Mouse (Mus musculus) adrenal gland, adult 2 months (tissue): Measurements from ENCODE around the gene Oaz2. TPM values are rescaled to one million over a fixed set of nuclear protein-coding genes. Genes with fewer than 3 reads are reported as not detected.
A peak's percentile ranks its signal among the peaks of the same experiment; 100 is the strongest.

Source experiments
- DNase-seq: peaks from one replicate; pipeline ENCODE4 v3.0.0; 2021
- polyA plus RNA-seq: library from polyadenylated mRNA; depleted of rRNA; stranded (reverse); fragments of >200 nt; gene quantifications from 2 replicates; pipeline ENCODE4 v1.2.3, GENCODE M21; 2012; rRNA removed
- total RNA-seq, 2 experiments: library from RNA; stranded (reverse); gene quantifications; 2 replicates each; pipeline ENCODE4 v1.2.3; 2021

Oaz2 gene
- total and polyA plus RNA-seq, 3 experiments, result 101 to 172 (median 156) TPM

DNA sequence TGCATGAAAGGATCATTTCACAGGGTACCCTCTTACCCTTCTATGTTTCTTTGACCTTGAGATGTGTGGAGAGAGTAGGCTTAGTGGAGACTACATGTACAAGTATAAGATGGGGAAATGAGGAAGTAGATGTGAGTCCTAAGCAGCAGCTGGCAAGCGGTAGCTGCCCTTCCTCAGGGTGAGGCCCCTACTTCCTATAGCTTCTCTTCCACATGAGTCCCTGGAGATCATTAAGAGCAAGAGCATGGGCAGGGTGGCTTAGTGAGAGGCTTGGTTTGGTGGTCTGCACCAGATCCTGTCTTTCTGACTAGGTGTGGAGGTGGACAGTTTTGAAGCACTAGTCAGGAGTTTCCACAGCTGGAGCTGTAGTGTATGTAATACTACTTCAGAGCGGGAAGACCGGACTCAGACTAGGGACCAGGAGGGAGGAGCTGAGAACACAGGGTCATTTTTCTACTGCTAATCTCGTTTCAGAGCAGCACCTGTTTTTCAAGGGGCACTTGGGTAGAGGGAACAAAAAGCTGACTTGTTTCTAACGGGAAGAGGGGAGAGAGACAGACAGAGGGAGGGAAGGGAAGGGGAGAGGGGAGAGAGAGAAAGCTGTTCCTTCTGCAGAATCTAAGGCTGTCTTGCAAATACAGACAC, 25.3 kb downstream of the Oaz2 start:
- DNase-seq, result no peak

DNA sequence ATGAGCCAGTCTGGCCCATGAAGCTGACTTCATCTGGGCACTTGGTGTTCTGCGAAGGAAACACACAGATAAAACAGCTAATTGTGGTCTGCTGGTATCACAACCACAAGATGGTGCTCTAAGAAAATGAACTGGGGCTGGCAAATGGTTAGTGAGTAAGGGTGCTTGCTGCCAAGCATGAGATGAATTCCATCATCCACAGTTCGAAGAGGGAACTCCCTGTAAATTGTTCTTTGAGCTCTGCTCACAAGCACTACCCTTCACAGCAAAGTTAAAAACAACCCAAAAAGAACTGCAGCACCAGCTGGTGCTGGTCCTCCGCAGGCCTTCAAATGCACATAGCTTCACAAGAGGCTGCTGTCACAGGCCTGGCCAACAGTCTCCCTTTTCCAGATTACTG, 27.8 kb downstream of the Oaz2 start:
- DNase-seq, result peak; percentile 58

DNA sequence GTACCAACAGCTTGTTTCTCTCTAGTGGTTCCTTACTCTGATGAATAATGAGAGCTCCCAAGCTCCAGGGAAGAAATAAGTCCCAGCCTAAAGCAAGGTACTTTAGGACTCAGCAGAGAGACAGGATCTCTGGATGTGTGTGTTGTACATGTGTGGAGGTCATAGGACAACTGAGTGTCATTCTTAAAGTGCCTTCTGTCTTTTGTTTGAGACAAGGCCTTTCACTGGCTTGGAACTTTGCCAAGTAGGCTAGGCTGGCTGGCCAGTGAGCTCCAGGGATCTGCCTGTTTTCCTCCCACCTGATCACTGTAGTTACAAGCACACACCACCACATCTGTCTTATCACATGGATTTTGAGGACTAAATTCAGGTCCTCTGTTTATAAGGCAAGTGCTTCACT, 28.5 kb downstream of the Oaz2 start:
- DNase-seq, result peak; percentile 62

DNA sequence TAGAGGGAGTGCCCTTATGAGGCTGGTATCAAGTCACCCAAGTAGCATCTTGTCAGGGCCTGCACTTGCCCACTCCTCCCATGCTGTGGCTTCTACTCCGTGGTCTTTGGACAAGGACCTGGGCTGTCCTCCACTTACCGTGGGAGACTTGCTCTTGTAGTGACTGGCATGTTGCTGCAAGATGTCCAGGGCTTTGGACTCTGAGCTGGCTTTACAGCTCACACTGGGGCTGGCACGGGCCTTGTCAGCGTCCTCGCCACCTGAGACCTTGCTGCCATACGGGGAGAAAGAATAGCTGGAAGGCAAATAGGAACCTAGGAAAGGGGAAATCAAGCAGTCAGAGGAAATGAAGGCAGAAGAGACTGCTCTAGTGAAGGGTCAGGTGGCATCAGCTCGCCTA, 29.6 kb downstream of the Oaz2 start:
- no peak for DNase-seq

DNA sequence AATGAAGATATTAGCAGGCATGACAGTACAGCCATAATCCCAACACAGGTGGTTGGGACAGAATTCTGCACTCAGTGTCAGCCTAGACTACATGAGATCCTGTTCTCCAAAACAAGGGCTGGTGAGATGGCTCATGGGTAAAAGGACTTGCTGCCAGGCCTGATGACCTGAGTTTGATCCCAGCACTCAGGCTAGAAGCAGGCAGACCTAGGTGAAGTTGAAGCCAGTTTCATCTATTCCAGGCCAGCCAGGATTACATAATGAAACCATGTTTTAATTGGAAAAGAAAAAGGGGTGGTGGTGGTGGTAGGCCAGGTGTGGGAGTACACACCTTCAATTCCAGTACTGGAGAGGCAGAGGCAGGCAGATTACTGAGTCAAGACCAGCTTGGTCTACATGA, 30.2 kb downstream of the Oaz2 start:
- DNase-seq, result no peak

DNA sequence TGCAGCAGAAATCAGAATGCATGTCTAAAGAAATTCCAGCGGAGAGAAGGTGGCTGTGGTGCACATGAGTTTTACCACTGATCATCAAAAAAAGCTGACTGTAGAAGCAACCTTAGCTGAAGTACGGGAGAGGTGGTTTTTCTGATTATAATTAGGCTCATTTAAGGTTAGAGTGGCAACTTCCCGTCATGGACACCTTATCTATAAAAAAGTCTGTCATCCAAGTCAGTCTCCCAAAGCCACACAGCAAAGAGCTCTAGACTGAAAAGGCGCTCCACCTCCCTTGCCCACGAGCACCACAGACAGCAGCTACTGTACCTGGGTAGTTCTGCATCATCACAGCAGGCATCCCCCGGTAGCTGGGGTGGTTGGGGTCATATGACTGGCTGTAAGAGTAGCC, 32.7 kb downstream of the Oaz2 start:
- no peak for DNase-seq

DNA sequence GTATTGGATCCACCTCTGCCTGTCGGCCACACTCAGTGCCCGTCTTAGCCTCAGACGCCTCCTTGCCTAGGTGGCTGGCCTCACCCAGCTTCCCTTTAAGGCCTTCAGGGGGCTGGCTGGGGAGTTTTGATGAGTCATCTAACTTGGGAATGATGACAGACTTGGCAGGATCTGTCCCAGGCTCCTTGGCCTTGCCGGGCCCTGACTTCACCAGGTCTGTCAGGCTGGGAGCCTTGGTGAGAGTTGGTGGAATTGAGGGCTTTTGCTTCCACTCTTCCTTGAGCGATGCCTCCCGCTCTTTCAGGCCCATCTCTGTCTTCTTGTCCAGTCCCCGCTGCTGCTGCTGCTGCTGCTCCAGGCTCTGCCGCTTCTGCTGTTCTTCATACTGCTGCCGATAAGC, 34.5 kb downstream of the Oaz2 start:
- peak; percentile 48 for DNase-seq

DNA sequence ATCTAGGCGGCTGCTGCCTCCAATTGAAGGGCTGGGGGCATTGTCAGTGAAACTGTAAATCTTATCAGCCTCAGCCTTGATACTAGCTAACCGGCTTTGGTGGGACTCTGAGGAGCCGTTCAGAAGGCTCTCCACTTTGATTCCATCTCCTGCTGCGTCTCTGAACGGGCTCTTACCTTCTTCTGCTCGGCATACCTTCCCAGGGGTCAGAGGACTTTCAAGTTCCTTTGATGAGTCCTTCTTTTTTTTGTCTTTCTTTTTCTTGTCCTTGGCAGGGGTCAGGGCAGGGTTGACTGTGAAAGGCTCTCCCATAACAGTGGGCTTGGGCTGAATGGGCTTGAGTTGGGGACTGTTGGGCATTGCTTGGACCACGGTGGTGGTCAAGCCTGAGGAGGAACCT, 35.4 kb downstream of the Oaz2 start:
- no peak for DNase-seq

DNA sequence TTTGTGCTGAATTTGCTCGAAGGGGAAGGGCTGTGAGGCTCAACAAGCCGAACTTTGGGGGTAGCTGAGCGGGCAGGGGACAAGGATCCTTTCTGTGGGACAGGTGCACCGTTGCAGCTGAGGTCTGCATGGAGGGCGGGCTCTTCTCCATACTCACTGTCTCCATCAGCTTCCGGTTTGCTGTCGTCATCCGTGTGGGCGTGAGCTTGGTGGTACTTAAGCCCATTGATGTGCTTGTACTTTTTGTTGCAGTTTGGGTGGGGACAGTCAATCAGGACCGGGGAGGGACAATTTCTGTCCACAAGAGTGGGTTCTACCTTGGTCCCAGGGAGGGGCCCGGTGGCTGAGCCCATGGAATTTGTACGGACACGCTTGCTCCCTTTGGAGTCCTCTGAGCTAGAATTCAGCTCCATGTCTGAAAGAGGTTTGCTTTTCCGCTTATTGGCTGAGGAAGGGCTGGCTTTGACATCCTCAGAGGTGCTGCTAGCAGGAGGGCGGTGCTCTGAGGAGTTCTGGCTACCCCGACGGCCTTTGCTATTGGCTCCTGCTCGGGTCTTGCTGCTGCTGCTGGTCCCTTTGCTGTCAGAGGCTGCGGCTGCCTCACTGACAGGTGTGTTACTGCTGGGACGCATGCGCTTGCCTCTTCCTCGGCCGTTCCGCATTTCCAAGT, 36.3 kb downstream of the Oaz2 start:
- DNase-seq, result no peak

DNA sequence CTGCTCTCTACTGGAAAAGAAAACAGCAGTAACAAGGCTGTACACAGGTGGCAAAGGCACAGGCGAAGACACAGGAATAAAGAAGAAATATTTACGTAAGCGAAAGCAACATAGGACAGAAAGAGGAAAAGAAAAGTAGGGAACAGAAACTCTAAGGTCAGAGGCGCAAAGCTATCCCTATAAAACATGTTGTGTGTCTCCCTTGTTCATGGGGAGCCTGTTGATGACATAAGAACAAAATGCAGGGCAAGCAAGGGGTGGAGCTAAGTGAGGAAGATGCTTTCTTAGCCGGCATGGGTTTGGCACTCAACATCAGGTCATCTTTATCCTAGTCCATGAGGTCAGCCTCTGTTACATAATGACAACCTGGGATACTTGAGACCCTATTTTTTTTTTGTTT, 50.4 kb downstream of the Oaz2 start:
- no peak for DNase-seq

DNA sequence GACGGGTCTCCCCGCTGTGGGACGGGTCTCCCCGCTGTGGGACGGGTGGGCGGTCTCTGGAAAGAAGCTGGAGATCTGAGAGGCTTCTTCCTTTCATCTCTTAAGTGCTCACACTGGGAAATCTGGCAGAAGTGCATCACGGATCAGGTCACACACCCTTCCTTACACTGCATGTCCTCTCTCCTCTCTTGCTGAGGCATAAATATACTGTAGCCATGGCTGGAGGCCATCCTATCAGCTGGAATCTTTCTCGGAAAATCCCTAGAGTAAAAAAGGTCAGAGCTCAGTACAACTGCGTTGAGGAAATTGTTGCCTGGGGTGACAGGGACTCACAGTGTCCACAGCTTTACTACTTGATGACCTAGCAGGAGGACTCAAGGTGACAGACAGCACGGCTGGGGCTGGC, 53.4 kb downstream of the Oaz2 start:
- peak; percentile 48 for DNase-seq

DNA sequence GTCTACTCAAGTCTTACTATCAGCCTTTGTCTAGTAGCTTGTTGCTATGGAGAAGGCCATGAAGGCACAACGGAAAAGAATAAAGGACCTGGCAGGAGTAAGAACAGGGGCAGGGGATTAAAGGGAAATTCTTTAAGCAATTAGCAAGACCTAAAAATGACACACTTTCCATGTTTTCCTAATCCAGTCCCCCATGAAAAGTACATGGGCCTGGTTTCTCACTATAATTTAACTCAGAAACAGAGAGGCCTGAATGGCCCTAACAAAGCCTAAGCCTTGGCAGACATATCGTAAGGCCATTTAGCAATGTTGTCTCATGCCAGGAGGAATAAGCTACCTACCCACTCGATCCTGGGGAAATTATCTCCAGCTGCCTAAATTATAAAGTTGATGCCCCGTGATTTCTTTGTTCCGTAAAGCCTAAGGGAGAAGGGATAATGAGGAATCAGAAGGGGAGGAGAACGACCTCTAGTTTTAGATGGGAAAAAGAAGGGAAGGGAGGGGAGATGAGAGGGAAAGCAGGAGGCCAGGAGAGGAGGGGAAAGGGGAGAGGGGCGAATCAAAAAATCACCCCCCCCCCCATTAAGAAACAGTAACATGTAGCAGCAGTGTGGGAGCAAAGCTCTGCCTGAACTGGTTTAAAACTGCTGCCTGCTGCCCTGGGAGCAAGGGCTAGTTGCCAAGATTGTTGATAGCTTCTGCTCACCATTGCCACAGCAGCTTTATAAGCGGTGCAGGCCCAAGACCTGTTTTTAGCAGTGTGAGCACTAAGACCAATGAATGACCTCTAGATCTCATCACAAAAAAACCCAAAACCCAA, 56.9 kb downstream of the Oaz2 start:
- DNase-seq, result peak; percentile 73

DNA sequence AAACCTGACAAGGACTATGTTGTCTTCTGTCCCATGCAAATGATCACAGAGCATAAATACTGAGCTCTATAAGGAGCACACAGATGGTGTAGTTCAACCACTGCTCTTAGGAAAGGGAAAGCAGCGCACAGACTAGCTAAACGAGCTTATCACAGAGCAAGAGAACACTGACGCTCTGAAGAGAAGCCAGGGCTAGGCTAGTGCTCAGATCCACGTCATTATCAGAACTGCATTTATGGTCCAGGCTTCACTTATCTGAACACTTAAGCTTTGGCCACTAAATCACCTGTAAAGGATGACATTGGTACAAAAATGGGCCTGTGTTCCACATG, 57.5 kb downstream of the Oaz2 start:
- DNase-seq, result no peak

DNA sequence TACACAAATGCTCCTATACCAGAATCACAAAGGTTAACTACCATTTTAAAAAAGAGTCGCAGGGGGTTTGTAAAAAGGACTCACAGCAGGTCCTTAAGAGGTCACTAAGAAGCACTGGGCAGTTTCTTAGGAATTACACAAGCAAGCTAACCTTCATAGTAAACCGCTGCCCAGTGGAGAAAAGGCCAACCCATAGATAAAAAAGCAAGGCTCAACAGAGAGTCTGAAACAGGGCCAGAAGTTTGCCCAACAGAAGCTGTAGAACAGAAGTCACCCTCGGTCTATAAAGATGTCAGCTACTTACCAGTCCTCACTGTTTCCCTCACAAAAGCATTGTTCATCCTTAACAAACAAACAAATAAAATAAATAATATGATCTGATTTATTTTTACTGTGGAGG, 58.6 kb downstream of the Oaz2 start:
- DNase-seq, result peak; percentile 73

DNA sequence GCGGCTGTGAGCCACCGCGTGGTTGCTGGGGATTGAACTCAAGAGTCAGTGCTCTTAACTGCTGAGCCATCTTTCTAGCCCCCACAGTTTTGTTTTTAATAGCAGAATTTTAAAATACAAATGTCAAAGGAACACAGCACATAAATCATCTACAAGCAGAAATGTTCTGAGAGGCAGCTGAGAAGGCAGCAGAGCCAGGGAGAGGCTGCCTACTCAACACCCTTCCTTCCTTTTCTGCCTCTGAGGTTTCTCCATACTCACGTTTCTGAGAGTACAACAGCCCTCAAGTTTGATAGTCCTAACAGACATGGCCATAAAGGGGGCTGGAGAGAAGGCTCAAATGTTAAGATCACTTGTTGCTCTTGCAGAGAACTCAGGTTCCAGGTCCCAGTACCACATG, 59.7 kb downstream of the Oaz2 start:
- DNase-seq, result no peak

DNA sequence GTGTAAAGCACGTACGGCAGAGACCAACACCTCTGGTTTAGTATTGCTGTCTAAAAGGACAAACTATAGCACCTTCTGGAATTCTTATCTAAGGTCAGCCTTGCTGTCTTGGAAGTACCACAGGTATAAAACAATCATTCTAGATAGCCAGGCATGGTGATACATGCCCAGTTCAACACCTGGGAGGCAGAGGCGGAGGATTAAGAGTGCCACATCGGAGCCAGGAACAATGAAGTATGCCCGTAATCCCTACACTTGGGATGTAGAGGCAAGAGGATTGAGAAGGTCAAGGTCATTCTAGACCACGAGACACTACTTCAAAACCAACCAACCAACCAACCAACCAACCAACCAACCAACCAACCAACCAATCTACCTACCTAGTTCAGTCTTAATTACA, 60.8 kb downstream of the Oaz2 start:
- no peak for DNase-seq

DNA sequence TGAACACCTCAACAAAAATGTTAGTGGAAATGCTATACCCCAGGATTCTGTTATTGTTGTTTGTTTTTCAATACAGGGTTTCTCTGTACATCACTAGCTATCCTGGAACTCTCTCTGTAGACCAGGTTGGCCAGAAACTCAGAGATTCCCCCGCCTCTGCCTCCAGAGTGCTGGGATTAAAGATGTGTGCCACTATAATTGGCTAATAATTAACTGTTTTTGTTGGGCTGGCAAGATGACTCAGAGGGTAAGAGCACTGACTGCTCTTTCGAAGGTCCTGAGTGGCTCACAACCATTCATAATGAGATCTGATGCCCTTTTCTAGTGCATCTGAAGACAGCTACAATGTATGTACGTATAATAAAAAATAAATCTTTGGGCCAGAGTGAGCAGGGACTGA, 67.1 kb downstream of the Oaz2 start:
- peak; percentile 41 for DNase-seq

Other genes with a start within 250 kb of the Oaz2 start
- under 1 TPM in 1 of 2 experiments, not detected in 1; 0.43 TPM for gene Slc51b, start 245.0 kb upstream of the Oaz2 start, total RNA-seq
- gene Slc51b, start 245.0 kb upstream of the Oaz2 start, polyA plus RNA-seq, result not detected in 2 replicates
- gene Mtfmt, start 232.2 kb upstream of the Oaz2 start, total RNA-seq, result 10 to 100 TPM; 11.0 to 16.6 TPM
- 6.5 and 7.0 TPM in 2 replicates for gene Mtfmt, start 232.2 kb upstream of the Oaz2 start, polyA plus RNA-seq
- gene Spg21, start 207.1 kb upstream of the Oaz2 start, total RNA-seq, result 10 to 100 TPM; 47.7 to 73.6 TPM
- gene Spg21, start 207.1 kb upstream of the Oaz2 start, polyA plus RNA-seq, result 16.2 and 22.4 TPM in 2 replicates
- 1 to 10 TPM in 1 of 2 experiments, under 1 TPM in 1; 0.32 to 3.3 TPM for gene Ankdd1a, start 147.8 kb upstream of the Oaz2 start, total RNA-seq
- 0.45 and 0.98 TPM in 2 replicates for gene Ankdd1a, start 147.8 kb upstream of the Oaz2 start, polyA plus RNA-seq
- 10 to 100 TPM; 49.9 to 61.0 TPM for gene Plekho2, start 88.0 kb upstream of the Oaz2 start, total RNA-seq
- gene Plekho2, start 88.0 kb upstream of the Oaz2 start, polyA plus RNA-seq, result 48.8 and 61.6 TPM in 2 replicates
- gene Pif1, start 80.8 kb upstream of the Oaz2 start, total RNA-seq, result under 1 TPM; 0.29 to 0.45 TPM
- gene Pif1, start 80.8 kb upstream of the Oaz2 start, polyA plus RNA-seq, result 0.42 and 0.46 TPM in 2 replicates
- 10 to 100 TPM; 63.1 to 85.0 TPM for gene Rbpms2, start 38.4 kb upstream of the Oaz2 start, total RNA-seq
- 125 and 154 TPM in 2 replicates for gene Rbpms2, start 38.4 kb upstream of the Oaz2 start, polyA plus RNA-seq
- 10 to 100 TPM; 23.9 to 33.2 TPM for gene Zfp609, start 159.6 kb downstream of the Oaz2 start, total RNA-seq
- 6.2 and 9.3 TPM in 2 replicates for gene Zfp609, start 159.6 kb downstream of the Oaz2 start, polyA plus RNA-seq
- gene Pclaf, start 222.2 kb downstream of the Oaz2 start, total RNA-seq, result 1 to 10 TPM in 1 of 2 experiments, under 1 TPM in 1; 0.97 to 1.8 TPM
- 0.12 TPM in 1 of 2 replicates, not detected in the other for gene Pclaf, start 222.2 kb downstream of the Oaz2 start, polyA plus RNA-seq
- 10 to 100 TPM; 29.8 to 40.0 TPM for gene Trip4, start 240.8 kb downstream of the Oaz2 start, total RNA-seq
- 7.2 and 8.9 TPM in 2 replicates for gene Trip4, start 240.8 kb downstream of the Oaz2 start, polyA plus RNA-seq
- gene Csnk1g1, start 240.9 kb downstream of the Oaz2 start, total RNA-seq, result 10 to 100 TPM; 16.3 to 19.4 TPM
- gene Csnk1g1, start 240.9 kb downstream of the Oaz2 start, polyA plus RNA-seq, result 2.2 and 2.8 TPM in 2 replicates